Mouse (Mus musculus): ENCODE measurements around the gene C1qc. TPM values are rescaled to one million over a fixed set of nuclear protein-coding genes. Genes with fewer than 3 reads are reported as not detected.
A peak's percentile ranks its signal among the peaks of the same experiment; 100 is the strongest.

Gene C1qc
- total RNA-seq, 2 experiments from 2014 or later: 34.9 to 36.4 TPM

GRCm38 (mm10) chr4:136898084-136898598, 5.3 kb upstream of the C1qc start:
- intact Hi-C loops (cut with DNase I): no loop called here
- DNase-seq: no peak

- intact Hi-C loops (cut with DNase I): no loop called here
- DNase-seq: no peak
Measured at GRCm38 (mm10) chr4:136896461-136896860, 3.6 kb upstream of the C1qc start.

- intact Hi-C loops (cut with DNase I): loop anchor here (2.0 kb wide), 1 partner anchor 177 kb away; no protein-coding TSS in a partner anchor
- no peak for DNase-seq
Measured at GRCm38 (mm10) chr4:136895861-136896260, 3.0 kb upstream of the C1qc start.

- no peak for DNase-seq
- intact Hi-C loops (cut with DNase I): loop anchor here (2.0 kb wide), 1 partner anchor 178 kb away; no protein-coding TSS in a partner anchor
Measured at GRCm38 (mm10) chr4:136894821-136895220, 2.0 kb upstream of the C1qc start.

- DNase-seq: peak; percentile 37 to 40
- intact Hi-C loops (cut with DNase I): loop anchor here (2.0 kb wide), 1 partner anchor 179 kb away; no protein-coding TSS in a partner anchor
Measured at GRCm38 (mm10) chr4:136893691-136894543, 1.1 kb upstream of the C1qc start.

GRCm38 (mm10) chr4:136892371-136892770, 494 bp downstream of the C1qc start:
- no peak for DNase-seq
- intact Hi-C loops (cut with DNase I): no loop called here

GRCm38 (mm10) chr4:136891115-136891514, 1.8 kb downstream of the C1qc start:
- intact Hi-C loops (cut with DNase I): no loop called here
- no peak for DNase-seq

GRCm38 (mm10) chr4:136889981-136890380, 2.9 kb downstream of the C1qc start:
- intact Hi-C loops (cut with DNase I): no loop called here
- no peak for DNase-seq

- no peak for DNase-seq
- intact Hi-C loops (cut with DNase I): no loop called here
Measured at GRCm38 (mm10) chr4:136887714-136888113, 5.2 kb downstream of the C1qc start.

GRCm38 (mm10) chr4:136886101-136886500, 6.8 kb downstream of the C1qc start, which contains the start of gene C1qb:
Gene C1qb, minus strand, starts transcription at chr4:136886187.
- DNase-seq: peak in 1 of 2 experiments; percentile 32
- intact Hi-C loops (cut with DNase I): no loop called here

GRCm38 (mm10) chr4:136878601-136879000, 14.3 kb downstream of the C1qc start:
- no peak for DNase-seq
- intact Hi-C loops (cut with DNase I): no loop called here

GRCm38 (mm10) chr4:136878171-136878570, 14.7 kb downstream of the C1qc start:
- no peak for DNase-seq
- intact Hi-C loops (cut with DNase I): no loop called here

GRCm38 (mm10) chr4:136876971-136877370, 15.9 kb downstream of the C1qc start:
- DNase-seq: peak in 1 of 2 experiments; percentile 65
- intact Hi-C loops (cut with DNase I): no loop called here

- DNase-seq: no peak
- intact Hi-C loops (cut with DNase I): no loop called here
Measured at GRCm38 (mm10) chr4:136875012-136875411, 17.9 kb downstream of the C1qc start.

- DNase-seq: no peak
- intact Hi-C loops (cut with DNase I): no loop called here
Measured at GRCm38 (mm10) chr4:136868371-136868770, 24.5 kb downstream of the C1qc start.

GRCm38 (mm10) chr4:136867690-136868345, 25.0 kb downstream of the C1qc start:
- DNase-seq: no peak
- intact Hi-C loops (cut with DNase I): no loop called here

- DNase-seq: no peak
- intact Hi-C loops (cut with DNase I): no loop called here
Measured at GRCm38 (mm10) chr4:136865531-136865930, 27.3 kb downstream of the C1qc start.

- DNase-seq: no peak
- intact Hi-C loops (cut with DNase I): no loop called here
Measured at GRCm38 (mm10) chr4:136864751-136865470, 28.0 kb downstream of the C1qc start.

- no peak for DNase-seq
- intact Hi-C loops (cut with DNase I): no loop called here
Measured at GRCm38 (mm10) chr4:136863517-136863916, 29.3 kb downstream of the C1qc start.

GRCm38 (mm10) chr4:136862411-136862810, 30.5 kb downstream of the C1qc start:
- no peak for DNase-seq
- intact Hi-C loops (cut with DNase I): no loop called here

GRCm38 (mm10) chr4:136861806-136862205, 31.1 kb downstream of the C1qc start:
- DNase-seq: no peak
- intact Hi-C loops (cut with DNase I): no loop called here
